Mouse (Mus musculus) ES-E14 (cell line): ENCODE data around the gene Anxa6.

Experiments
- CHD2 ChIP-seq: IDR thresholded peaks from 2 replicates; pipeline ENCODE4 v1.6.1; 2014; ENCODE audit warnings: mild to moderate bottlenecking, low read depth, low read length, inconsistent platforms
- HCFC1 ChIP-seq: IDR thresholded peaks from 2 replicates; pipeline ENCODE4 v1.6.1; 2012; ENCODE audit warnings: low read length, inconsistent platforms, borderline replicate concordance; ENCODE audit not compliant: insufficient read depth
- MAFK ChIP-seq: IDR thresholded peaks from 2 replicates; pipeline ENCODE4 v1.6.1; 2014; ENCODE audit warnings: mild to moderate bottlenecking, low read depth, low read length, inconsistent platforms; ENCODE audit not compliant: insufficient read depth
- ZC3H11A ChIP-seq: IDR thresholded peaks from 2 replicates; pipeline ENCODE4 v1.6.1; 2012; ENCODE audit warnings: low read depth, mild to moderate bottlenecking, inconsistent platforms, low read length, borderline replicate concordance
- ZNF384 ChIP-seq: IDR thresholded peaks from 2 replicates; pipeline ENCODE4 v1.6.1; 2012; ENCODE audit warnings: low read depth, low read length, inconsistent platforms

DNA sequence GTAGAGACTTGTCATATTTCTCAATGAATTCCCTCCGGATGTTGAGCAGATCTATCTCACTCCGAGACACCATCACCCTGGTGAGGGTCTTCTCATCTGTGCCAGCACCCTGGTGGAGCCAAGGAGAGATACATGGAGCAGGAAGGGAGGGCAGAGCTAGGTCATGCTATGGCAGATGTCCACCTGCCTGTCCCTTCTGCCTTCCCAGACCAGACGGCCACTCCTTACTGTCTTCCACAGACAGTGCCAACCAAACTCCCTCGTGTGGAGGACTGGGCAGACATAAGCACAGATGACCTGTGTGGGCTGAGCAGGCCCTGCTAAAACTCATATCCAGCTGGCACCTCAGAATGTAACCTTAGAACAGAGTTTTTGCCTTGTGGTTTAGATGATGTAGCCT lies 51.6 kb downstream of the Anxa6 start:
- TF ChIP-seq MAFK (no peak), CHD2 (no peak), ZNF384 (no peak), ZC3H11A (no peak), HCFC1 (no peak)
